Mouse (Mus musculus): ENCODE results near the gene Igfbp5. TPM values are rescaled to one million over a fixed set of nuclear protein-coding genes. Genes with fewer than 3 reads are reported as not detected.

Gene Igfbp5
- polyA plus RNA-seq, 1 experiment from 2014 or later, result 65.4 TPM

- Histone ChIP-seq H3K4me1 (ENCODE audit: control insufficient read depth, insufficient read depth, low read length) (peaks cover 13% of the 10 kb centered on the region), H3K27me3 (ENCODE audit: control insufficient read depth, insufficient read depth, low read length) (peaks cover 11% of the 10 kb centered on the region), H3K27ac (ENCODE audit: low read depth, low read length) (no peak overlapping the region), H3K4me3 (ENCODE audit: low read depth, low read length) (no peak overlapping the region), H3K9ac (ENCODE audit: low read length) (no peak overlapping the region), H3K9me3 (ENCODE audit: control insufficient read depth, low read length) (no peaks in the 10 kb centered on the region), H3K36me3 (ENCODE audit: control insufficient read depth, insufficient read depth, low read length) (no peaks in the 10 kb centered on the region), H3K4me2 (ENCODE audit: low read depth) (no peak overlapping the region)
- DNase-seq (ENCODE audit: low spot score) (no peak), ATAC-seq (ENCODE audit: insufficient read depth, low FRiP score, low TSS enrichment) (no peak)
- 60% methylated on average over 25 of the region's 25 CpGs for WGBS
Measured at GRCm38 (mm10) chr1:72878473-72879318, 4.0 kb upstream of the Igfbp5 start.

GRCm38 (mm10) chr1:72877892-72878291 is 3.2 kb upstream of the Igfbp5 start:
- Histone ChIP-seq H3K4me3 (ENCODE audit: low read depth, low read length) (no peak overlapping the region), H3K36me3 (ENCODE audit: control insufficient read depth, insufficient read depth, low read length) (no peaks in the 10 kb centered on the region), H3K4me2 (ENCODE audit: low read depth) (no peak overlapping the region), H3K27ac (ENCODE audit: low read depth, low read length) (no peak overlapping the region), H3K4me1 (ENCODE audit: control insufficient read depth, insufficient read depth, low read length) (peaks cover 15% of the 10 kb centered on the region), H3K9me3 (ENCODE audit: control insufficient read depth, low read length) (no peaks in the 10 kb centered on the region), H3K9ac (ENCODE audit: low read length) (no peak overlapping the region), H3K27me3 (ENCODE audit: control insufficient read depth, insufficient read depth, low read length) (peaks cover 16% of the 10 kb centered on the region)
- DNase-seq (ENCODE audit: low spot score) (peak; percentile 42), ATAC-seq (ENCODE audit: insufficient read depth, low FRiP score, low TSS enrichment) (no peak)
- WGBS, result 0% methylated on average over 3 of the region's 3 CpGs

- ATAC-seq (ENCODE audit: insufficient read depth, low FRiP score, low TSS enrichment) (no peak), DNase-seq (ENCODE audit: low spot score) (no peak)
- H3K36me3 ChIP-seq (ENCODE audit: control insufficient read depth, insufficient read depth, low read length), result no peaks in the 10 kb centered on the region
- no peak overlapping the region for H3K4me2 ChIP-seq (ENCODE audit: low read depth)
- WGBS, result 68% methylated on average over 3 of the region's 3 CpGs
- H3K9ac ChIP-seq (ENCODE audit: low read length), result no peak overlapping the region
- H3K27me3 ChIP-seq (ENCODE audit: control insufficient read depth, insufficient read depth, low read length), result peaks cover 16% of the 10 kb centered on the region
- H3K27ac ChIP-seq (ENCODE audit: low read depth, low read length), result no peak overlapping the region
- peaks cover 15% of the 10 kb centered on the region for H3K4me1 ChIP-seq (ENCODE audit: control insufficient read depth, insufficient read depth, low read length)
- H3K4me3 ChIP-seq (ENCODE audit: low read depth, low read length), result no peak overlapping the region
- H3K9me3 ChIP-seq (ENCODE audit: control insufficient read depth, low read length), result no peaks in the 10 kb centered on the region
Measured at GRCm38 (mm10) chr1:72876111-72876510, 1.4 kb upstream of the Igfbp5 start.

GRCm38 (mm10) chr1:72875708-72876107 is 1.0 kb upstream of the Igfbp5 start:
- Histone ChIP-seq H3K27ac (ENCODE audit: low read depth, low read length) (no peak overlapping the region), H3K9ac (ENCODE audit: low read length) (no peak overlapping the region), H3K36me3 (ENCODE audit: control insufficient read depth, insufficient read depth, low read length) (no peaks in the 10 kb centered on the region), H3K27me3 (ENCODE audit: control insufficient read depth, insufficient read depth, low read length) (peaks cover 16% of the 10 kb centered on the region), H3K4me1 (ENCODE audit: control insufficient read depth, insufficient read depth, low read length) (peaks cover 15% of the 10 kb centered on the region), H3K4me3 (ENCODE audit: low read depth, low read length) (no peak overlapping the region), H3K4me2 (ENCODE audit: low read depth) (no peak overlapping the region), H3K9me3 (ENCODE audit: control insufficient read depth, low read length) (no peaks in the 10 kb centered on the region)
- WGBS, result 11% methylated on average over 3 of the region's 3 CpGs
- DNase-seq (ENCODE audit: low spot score) (no peak), ATAC-seq (ENCODE audit: insufficient read depth, low FRiP score, low TSS enrichment) (no peak)

GRCm38 (mm10) chr1:72873511-72874286 is 985 bp downstream of the Igfbp5 start:
- WGBS, result under 1% methylated on average over 43 of the region's 43 CpGs
- Histone ChIP-seq H3K27me3 (ENCODE audit: control insufficient read depth, insufficient read depth, low read length) (peaks cover 16% of the 10 kb centered on the region), H3K9ac (ENCODE audit: low read length) (peak overlapping the region; percentile 80), H3K4me1 (ENCODE audit: control insufficient read depth, insufficient read depth, low read length) (peaks cover 21% of the 10 kb centered on the region), H3K36me3 (ENCODE audit: control insufficient read depth, insufficient read depth, low read length) (no peaks in the 10 kb centered on the region), H3K27ac (ENCODE audit: low read depth, low read length) (peak overlapping the region; percentile 58; the same call in 1 of the 2 replicates), H3K9me3 (ENCODE audit: control insufficient read depth, low read length) (no peaks in the 10 kb centered on the region), H3K4me3 (ENCODE audit: low read depth, low read length) (peak overlapping the region; percentile 62), H3K4me2 (ENCODE audit: low read depth) (peak overlapping the region; percentile 89)
- no peak for ATAC-seq (ENCODE audit: insufficient read depth, low FRiP score, low TSS enrichment)
- DNase-seq (ENCODE audit: low spot score), result peak; percentile 73

- Histone ChIP-seq H3K27me3 (ENCODE audit: control insufficient read depth, insufficient read depth, low read length) (peaks cover 16% of the 10 kb centered on the region), H3K4me3 (ENCODE audit: low read depth, low read length) (peak overlapping the region; percentile 62), H3K9ac (ENCODE audit: low read length) (peak overlapping the region; percentile 80), H3K4me2 (ENCODE audit: low read depth) (peak overlapping the region; percentile 89), H3K4me1 (ENCODE audit: control insufficient read depth, insufficient read depth, low read length) (peaks cover 18% of the 10 kb centered on the region), H3K36me3 (ENCODE audit: control insufficient read depth, insufficient read depth, low read length) (no peaks in the 10 kb centered on the region), H3K9me3 (ENCODE audit: control insufficient read depth, low read length) (no peaks in the 10 kb centered on the region), H3K27ac (ENCODE audit: low read depth, low read length) (no peak overlapping the region)
- no peak for ATAC-seq (ENCODE audit: insufficient read depth, low FRiP score, low TSS enrichment)
- WGBS, result 0% methylated on average over 16 of the region's 16 CpGs
- DNase-seq (ENCODE audit: low spot score), result no peak
Measured at GRCm38 (mm10) chr1:72873078-72873477, 1.6 kb downstream of the Igfbp5 start.

GRCm38 (mm10) chr1:72872521-72872920 is 2.2 kb downstream of the Igfbp5 start:
- ATAC-seq (ENCODE audit: insufficient read depth, low FRiP score, low TSS enrichment) (peak; percentile 43), DNase-seq (ENCODE audit: low spot score) (peak; percentile 87)
- peak overlapping the region; percentile 89 for H3K4me2 ChIP-seq (ENCODE audit: low read depth)
- peaks cover 16% of the 10 kb centered on the region for H3K4me1 ChIP-seq (ENCODE audit: control insufficient read depth, insufficient read depth, low read length)
- peaks cover 16% of the 10 kb centered on the region for H3K27me3 ChIP-seq (ENCODE audit: control insufficient read depth, insufficient read depth, low read length)
- H3K9ac ChIP-seq (ENCODE audit: low read length), result no peak overlapping the region
- H3K4me3 ChIP-seq (ENCODE audit: low read depth, low read length), result peak overlapping the region; percentile 62
- 0% methylated on average over 8 of the region's 8 CpGs for WGBS
- no peaks in the 10 kb centered on the region for H3K9me3 ChIP-seq (ENCODE audit: control insufficient read depth, low read length)
- H3K27ac ChIP-seq (ENCODE audit: low read depth, low read length), result no peak overlapping the region
- H3K36me3 ChIP-seq (ENCODE audit: control insufficient read depth, insufficient read depth, low read length), result no peaks in the 10 kb centered on the region

- Histone ChIP-seq H3K4me3 (ENCODE audit: low read depth, low read length) (peak overlapping the region; percentile 36), H3K36me3 (ENCODE audit: control insufficient read depth, insufficient read depth, low read length) (no peaks in the 10 kb centered on the region), H3K27me3 (ENCODE audit: control insufficient read depth, insufficient read depth, low read length) (peaks cover 16% of the 10 kb centered on the region), H3K27ac (ENCODE audit: low read depth, low read length) (no peak overlapping the region), H3K9me3 (ENCODE audit: control insufficient read depth, low read length) (no peaks in the 10 kb centered on the region), H3K4me1 (ENCODE audit: control insufficient read depth, insufficient read depth, low read length) (peaks cover 16% of the 10 kb centered on the region), H3K4me2 (ENCODE audit: low read depth) (peak overlapping the region; percentile 89), H3K9ac (ENCODE audit: low read length) (peak overlapping the region; percentile 2)
- ATAC-seq (ENCODE audit: insufficient read depth, low FRiP score, low TSS enrichment), result no peak
- peak; percentile 62 for DNase-seq (ENCODE audit: low spot score)
- under 1% methylated on average over 34 of the region's 34 CpGs for WGBS
Measured at GRCm38 (mm10) chr1:72871697-72872411, 2.8 kb downstream of the Igfbp5 start.
